Mouse (Mus musculus): ENCODE measurements around the gene Tbc1d10b.

- no peak for TF ChIP-seq CTCF (IDR thresholded peaks at IDR 0.05; ENCODE audit: low read depth, low read length)
- no peak for TF ChIP-seq POLR2A (IDR thresholded peaks at IDR 0.05; ENCODE audit: extremely low read depth, insufficient read depth, low read length)
Observed at GRCm38 (mm10) chr7:127207374-127208294, 634 bp downstream of the Tbc1d10b start.

Data from liver, adult 2 months (tissue).